Comparison of ENCODE assay signal across 25 mouse cellular contexts in the genomic region with DNA sequence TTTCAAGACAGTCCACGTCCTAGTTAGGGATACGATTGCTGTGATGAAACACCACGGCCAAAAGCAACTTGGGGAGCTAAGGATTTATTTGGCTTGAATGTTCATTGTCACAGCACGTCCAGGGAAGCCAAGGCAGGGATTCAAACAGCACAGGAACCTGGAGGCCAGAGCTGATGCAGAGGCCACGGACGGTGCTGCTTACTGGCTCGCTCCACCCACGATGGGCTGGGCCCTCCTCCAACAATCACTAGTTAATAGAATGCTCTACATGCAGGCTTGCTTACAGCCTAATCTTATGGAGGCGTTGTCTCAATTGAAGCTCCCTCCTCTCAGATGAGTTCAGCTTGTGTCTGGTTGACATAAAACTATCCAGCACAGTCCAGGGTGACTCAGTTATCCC. TPM values are rescaled to one million over a fixed set of nuclear protein-coding genes. Genes with fewer than 3 reads are reported as not detected.
DNase-seq lines count a peak whose midpoint lies in the region; ATAC-seq and TF ChIP-seq lines count a peak whose summit lies in the region.
"Had no signal": no experiment of that assay in that cellular context is flagged by ENCODE, and none has a peak within 500 bp of the region (broad histone marks: within the 10 kb centered on the region; RNA-seq: fewer than 3 reads in every experiment).

No protein-coding gene starts in this region.

- H3K4me3 ChIP-seq in forebrain, embryonic 11.5 days (ENCODE audit: low read depth, low read length), result no peak overlapping the region
- H3K4me3 ChIP-seq in forebrain, embryonic 16.5 days (replicated peaks; ENCODE audit: low read length), result no peak overlapping the region
- H3K4me3 ChIP-seq in kidney, adult 2 months (ENCODE audit: insufficient read depth, low read depth, low read length), result no peak overlapping the region
- no peak overlapping the region for H3K4me3 ChIP-seq in kidney, embryonic 16.5 days (ENCODE audit: low read length)
- no peak overlapping the region for H3K4me3 ChIP-seq in liver, adult 2 months (ENCODE audit: insufficient read depth, low read depth, low read length)
- no peak overlapping the region for H3K4me3 ChIP-seq in liver, postnatal 0 days (ENCODE audit: low read depth, low read length)
- H3K4me3 ChIP-seq: embryonic facial prominence, embryonic 15.5 days; erythroblast, embryonic 14.5 days; forebrain, embryonic 10.5 days; heart, adult 2 months; heart, embryonic 10.5 days; hindbrain, embryonic 12.5 days; hindbrain, embryonic 15.5 days had no signal

- 91% methylated on average over 9 of the region's 9 CpGs for WGBS in forebrain, embryonic 11.5 days
- WGBS in forebrain, embryonic 16.5 days, result 83% methylated on average over 9 of the region's 9 CpGs
- 60% methylated on average over 9 of the region's 9 CpGs for WGBS in kidney, adult 2 months
- 88% methylated on average over 9 of the region's 9 CpGs for WGBS in kidney, embryonic 16.5 days
- WGBS in liver, adult 2 months, result 43% methylated on average over 9 of the region's 9 CpGs
- 77% methylated on average over 9 of the region's 9 CpGs for WGBS in liver, postnatal 0 days (ENCODE audit: insufficient replicate concordance)

- DNase-seq in forebrain, embryonic 11.5 days (ENCODE audit: low spot score), result peak; percentile 21
- peak; percentile 46 for DNase-seq in kidney, adult 2 months
- peak; percentile 39 for DNase-seq in liver, adult 2 months (ENCODE audit: extremely low read depth, low read depth, low spot score)
- DNase-seq in liver, postnatal 0 days, result no peak
- DNase-seq: adrenal gland, adult 8-10 months; adrenal gland, postnatal 25 days; B cell, adult 2 months; cerebellum, adult 11-12 months; cerebellum, adult 8-10 months; cerebellum, postnatal 10 days; cerebellum, postnatal 36 days; embryo, embryonic 11 days; gastrocnemius, postnatal 25 days; heart, adult 2 months had no signal

- no peak for TF ChIP-seq CTCF in kidney, adult 2 months (conservative IDR thresholded peaks at IDR 0.05; ENCODE audit: insufficient read depth, insufficient read length, low read depth, low read length)
- TF ChIP-seq CTCF in liver, adult 2 months (IDR thresholded peaks at IDR 0.05; ENCODE audit: low read depth, low read length), result no peak
- TF ChIP-seq CTCF in liver, postnatal 0 days (IDR thresholded peaks at IDR 0.05; ENCODE audit: low read depth), result no peak

- no peak for TF ChIP-seq EP300 in liver, postnatal 0 days (IDR thresholded peaks at IDR 0.05; ENCODE audit: low read depth)

- H3K9me3 ChIP-seq in forebrain, embryonic 11.5 days (ENCODE audit: control insufficient read depth, low read length), result no peaks in the 10 kb centered on the region
- no peaks in the 10 kb centered on the region for H3K9me3 ChIP-seq in forebrain, embryonic 16.5 days (ENCODE audit: control insufficient read depth, low read length)
- H3K9me3 ChIP-seq in kidney, embryonic 16.5 days (ENCODE audit: low read length), result no peaks in the 10 kb centered on the region
- no peaks in the 10 kb centered on the region for H3K9me3 ChIP-seq in liver, postnatal 0 days (ENCODE audit: low read length)
- H3K9me3 ChIP-seq: embryonic facial prominence, embryonic 15.5 days; forebrain, embryonic 10.5 days; heart, embryonic 10.5 days; hindbrain, embryonic 12.5 days; hindbrain, embryonic 15.5 days had no signal

- H3K27me3 ChIP-seq in forebrain, embryonic 11.5 days (ENCODE audit: control insufficient read depth, insufficient read depth, low read length), result no peaks in the 10 kb centered on the region
- H3K27me3 ChIP-seq in forebrain, embryonic 16.5 days (replicated peaks; ENCODE audit: control insufficient read depth, insufficient read depth, low read length), result no peaks in the 10 kb centered on the region
- H3K27me3 ChIP-seq in kidney, adult 2 months (replicated peaks; ENCODE audit: control insufficient read depth, insufficient read depth, low read length), result no peaks in the 10 kb centered on the region
- H3K27me3 ChIP-seq in kidney, embryonic 16.5 days (ENCODE audit: insufficient read depth, low read length), result no peaks in the 10 kb centered on the region
- H3K27me3 ChIP-seq in liver, adult 2 months (ENCODE audit: control insufficient read depth, insufficient read depth, low read length), result no peaks in the 10 kb centered on the region
- H3K27me3 ChIP-seq in liver, postnatal 0 days (ENCODE audit: insufficient read depth, low read length), result no peaks in the 10 kb centered on the region
- H3K27me3 ChIP-seq: CH12.LX; embryonic facial prominence, embryonic 15.5 days; hindbrain, embryonic 12.5 days; hindbrain, embryonic 15.5 days had no signal

- ATAC-seq in forebrain, embryonic 11.5 days (replicated peaks; ENCODE audit: low FRiP score), result no peak
- no peak for ATAC-seq in forebrain, embryonic 16.5 days
- no peak for ATAC-seq in kidney, embryonic 16.5 days (ENCODE audit: low FRiP score, low TSS enrichment)
- no peak for ATAC-seq in liver, postnatal 0 days
- no peak for ATAC-seq in erythroblast, adult 5-6 weeks (replicated peaks; ENCODE audit: low FRiP score, poor library complexity, severe bottlenecking)
- ATAC-seq: forebrain, embryonic 14.5 days had no signal

- peaks cover 9% of the 10 kb centered on the region for H3K4me1 ChIP-seq in forebrain, embryonic 11.5 days (replicated peaks; ENCODE audit: control insufficient read depth, insufficient read depth, low read length)
- peaks cover 18% of the 10 kb centered on the region for H3K4me1 ChIP-seq in forebrain, embryonic 16.5 days (replicated peaks; ENCODE audit: control insufficient read depth, insufficient read depth, low read length)
- H3K4me1 ChIP-seq in kidney, adult 2 months (ENCODE audit: control insufficient read depth, insufficient read depth, low read length), result peaks cover 14% of the 10 kb centered on the region; the same call in 1 of the 2 replicates
- peaks cover 12% of the 10 kb centered on the region for H3K4me1 ChIP-seq in kidney, embryonic 16.5 days (ENCODE audit: insufficient read depth, low read length)
- H3K4me1 ChIP-seq in liver, adult 2 months (ENCODE audit: control insufficient read depth, insufficient read depth, low read length), result peaks cover 16% of the 10 kb centered on the region
- H3K4me1 ChIP-seq in liver, postnatal 0 days (ENCODE audit: insufficient read depth), result peaks cover 34% of the 10 kb centered on the region

- H3K9ac ChIP-seq in forebrain, embryonic 11.5 days (ENCODE audit: low read length), result no peak overlapping the region
- no peak overlapping the region for H3K9ac ChIP-seq in forebrain, embryonic 16.5 days (replicated peaks; ENCODE audit: low read depth, low read length)
- H3K9ac ChIP-seq in kidney, embryonic 16.5 days (replicated peaks; ENCODE audit: low read length), result no peak overlapping the region
- no peak overlapping the region for H3K9ac ChIP-seq in liver, adult 2 months (ENCODE audit: low read depth, low read length)
- no peak overlapping the region for H3K9ac ChIP-seq in liver, postnatal 0 days (replicated peaks)
- H3K9ac ChIP-seq: embryonic facial prominence, embryonic 15.5 days; hindbrain, embryonic 12.5 days; hindbrain, embryonic 15.5 days had no signal

- no peaks in the 10 kb centered on the region; the same call in 1 of the 2 replicates for H3K36me3 ChIP-seq in forebrain, embryonic 11.5 days (ENCODE audit: control insufficient read depth, insufficient read depth, low read length)
- H3K36me3 ChIP-seq in forebrain, embryonic 16.5 days (ENCODE audit: control insufficient read depth, insufficient read depth), result 0 out of 2 replicates have a peak, but pooled peaks cover 4% of the 10 kb centered on the region
- H3K36me3 ChIP-seq in kidney, adult 2 months (ENCODE audit: control insufficient read depth, insufficient read depth, low read length), result no peaks in the 10 kb centered on the region
- H3K36me3 ChIP-seq in kidney, embryonic 16.5 days (ENCODE audit: insufficient read depth, low read length), result peaks cover 4% of the 10 kb centered on the region
- peaks cover 13% of the 10 kb centered on the region for H3K36me3 ChIP-seq in liver, adult 2 months (ENCODE audit: control insufficient read depth, insufficient read depth, low read length)
- H3K36me3 ChIP-seq in liver, postnatal 0 days (replicated peaks; ENCODE audit: insufficient read depth, low read length), result peaks cover 14% of the 10 kb centered on the region

- no peak overlapping the region for H3K27ac ChIP-seq in forebrain, embryonic 11.5 days (ENCODE audit: low read depth, low read length)
- no peak overlapping the region for H3K27ac ChIP-seq in forebrain, embryonic 16.5 days (ENCODE audit: low read length)
- no peak overlapping the region for H3K27ac ChIP-seq in kidney, adult 2 months (ENCODE audit: insufficient read depth, low read depth, low read length)
- H3K27ac ChIP-seq in kidney, embryonic 16.5 days (ENCODE audit: low read length), result no peak overlapping the region
- H3K27ac ChIP-seq in liver, adult 2 months (replicated peaks; ENCODE audit: insufficient read depth, low read depth, low read length), result no peak overlapping the region
- H3K27ac ChIP-seq in liver, postnatal 0 days (ENCODE audit: low read depth), result no peak overlapping the region
- H3K27ac ChIP-seq: embryonic facial prominence, embryonic 15.5 days; forebrain, embryonic 10.5 days; heart, adult 2 months; heart, embryonic 10.5 days; hindbrain, embryonic 12.5 days; hindbrain, embryonic 15.5 days had no signal

- no peak overlapping the region for H3K4me2 ChIP-seq in forebrain, embryonic 11.5 days (ENCODE audit: low read depth, low read length, severe bottlenecking)
- no peak overlapping the region for H3K4me2 ChIP-seq in forebrain, embryonic 16.5 days (ENCODE audit: low read length)
- H3K4me2 ChIP-seq in kidney, embryonic 16.5 days (replicated peaks; ENCODE audit: low read depth, low read length), result no peak overlapping the region
- H3K4me2 ChIP-seq in liver, postnatal 0 days (ENCODE audit: low read depth, low read length), result no peak overlapping the region
- H3K4me2 ChIP-seq: hindbrain, embryonic 12.5 days had no signal

- peaks cover 35% of the 10 kb centered on the region for H3K79me2 ChIP-seq in liver, adult 2 months (ENCODE audit: control insufficient read depth, insufficient read depth, low read length)

- no peak for TF ChIP-seq POLR2A in kidney, adult 2 months (IDR thresholded peaks at IDR 0.05; ENCODE audit: low read depth, low read length)
- TF ChIP-seq POLR2A in liver, adult 2 months (IDR thresholded peaks at IDR 0.05; ENCODE audit: extremely low read depth, insufficient read depth, low read length), result no peak

RNA-seq across cellular contexts. Expression of a gene that starts 2.9 kb away (rescaled TPM):
- 43.1 and 45.6 TPM in 2 replicates for polyA plus RNA-seq in forebrain, embryonic 11.5 days (2014; fragmentation: Nextera tagmentation; extraction: Ambion mirVana)
- polyA plus RNA-seq in forebrain, embryonic 16.5 days (2015; fragmentation: Nextera tagmentation; extraction: Ambion mirVana), result 35.2 and 35.6 TPM in 2 replicates
- 128 and 160 TPM in 2 replicates for polyA plus RNA-seq in kidney, adult 2 months (2012; rRNA removed)
- 52.4 and 58.5 TPM in 2 replicates for polyA plus RNA-seq in kidney, embryonic 16.5 days (2015; fragmentation: Nextera tagmentation; extraction: Ambion mirVana)
- total RNA-seq in liver, adult 2 months (2014; rRNA removed), result 84.0 and 102 TPM in 2 replicates
- polyA plus RNA-seq in liver, adult 2 months (2012; rRNA removed), result 65.7 and 78.4 TPM in 2 replicates
- 27.7 and 28.9 TPM in 2 replicates for polyA plus RNA-seq in liver, postnatal 0 days (2015; fragmentation: Nextera tagmentation; extraction: Ambion mirVana)
- total RNA-seq in erythroblast, adult 5-6 weeks (2015; ENCODE audit: low replicate concordance), result 9.6 and 15.3 TPM in 2 replicates
- total RNA-seq in erythroblast, adult 5-6 weeks (2017; ENCODE audit: low replicate concordance), result 4.9 and 11.6 TPM in 2 replicates

RNA-seq across cellular contexts. Expression of a gene that starts 16.7 kb away (rescaled TPM):
- 3.0 and 3.3 TPM in 2 replicates for polyA plus RNA-seq in forebrain, embryonic 11.5 days (2014; fragmentation: Nextera tagmentation; extraction: Ambion mirVana)
- polyA plus RNA-seq in forebrain, embryonic 16.5 days (2015; fragmentation: Nextera tagmentation; extraction: Ambion mirVana), result 11.5 and 12.5 TPM in 2 replicates
- 1.0 and 1.2 TPM in 2 replicates for polyA plus RNA-seq in kidney, adult 2 months (2012; rRNA removed)
- 0.80 and 0.95 TPM in 2 replicates for polyA plus RNA-seq in kidney, embryonic 16.5 days (2015; fragmentation: Nextera tagmentation; extraction: Ambion mirVana)
- 8.4 and 10.7 TPM in 2 replicates for total RNA-seq in liver, adult 2 months (2014; rRNA removed)
- 0.81 and 2.6 TPM in 2 replicates for polyA plus RNA-seq in liver, adult 2 months (2012; rRNA removed)
- 0.75 and 1.4 TPM in 2 replicates for polyA plus RNA-seq in liver, postnatal 0 days (2015; fragmentation: Nextera tagmentation; extraction: Ambion mirVana)
- 0.42 TPM in 1 of 2 replicates, not detected in the other for total RNA-seq in erythroblast, adult 5-6 weeks (2015; ENCODE audit: low replicate concordance)
- total RNA-seq in erythroblast, adult 5-6 weeks (2017; ENCODE audit: low replicate concordance), result 0.14 and 0.60 TPM in 2 replicates
- total RNA-seq: CH12.LX had no signal
- polyA plus RNA-seq: erythroblast, embryonic 14.5 days had no signal
